Mouse (Mus musculus) lung, postnatal 0 days (tissue): ENCODE measurements at regions not wholly inside any gene's neighbourhood (a gene's known extent, or its start where the extent isn't known, plus 50 kb on each side); places are given as distances from the start of the nearest gene placed in this dataset.

Experiments
- CTCF ChIP-seq: IDR thresholded peaks from 2 replicates; pipeline ENCODE4 v1.5.1; 2016; ENCODE audit warnings: antibody characterized with exemption, mild to moderate bottlenecking
- EP300 ChIP-seq: IDR thresholded peaks from 2 replicates; pipeline ENCODE4 v1.6.1; 2016; ENCODE audit warnings: antibody characterized with exemption, mild to moderate bottlenecking, control low read depth

DNA sequence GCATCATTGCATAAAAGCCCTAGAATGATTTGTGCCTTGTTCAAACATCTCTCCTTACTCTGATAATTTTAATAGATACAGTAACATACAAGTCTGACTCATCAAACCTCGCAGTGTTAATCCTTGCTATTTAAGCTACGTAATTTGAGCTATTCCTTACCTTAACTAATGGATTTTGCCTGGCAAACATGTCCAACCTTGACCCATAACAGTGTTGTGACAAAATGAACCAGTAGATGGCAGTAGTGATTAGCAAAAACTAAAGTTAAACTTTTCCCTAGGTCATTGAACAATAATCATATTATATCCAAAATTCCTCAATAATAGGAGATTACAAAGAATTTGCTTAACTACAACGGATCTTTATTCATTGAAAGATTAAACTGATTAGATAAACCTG, 501.0 kb downstream of the Trim52 start:
- TF ChIP-seq EP300 (no peak), CTCF (peak; percentile 67)
